Mouse (Mus musculus) skeletal muscle tissue, postnatal 0 days (tissue): ENCODE results near the gene Zfp808. TPM values are rescaled to one million over a fixed set of nuclear protein-coding genes. Genes with fewer than 3 reads are reported as not detected.

ENCODE experiments used
- polyA plus RNA-seq: library from polyadenylated mRNA; unstranded; fragments of >200 nt; fragmentation: Nextera tagmentation; extraction: Ambion mirVana; gene quantifications from 2 replicates; pipeline ENCODE4 v1.2.1, GENCODE M21; 2015

Gene Zfp808
- 1.7 and 2.4 TPM in 2 replicates for polyA plus RNA-seq

GRCm38 (mm10) chr13:62129432-62130171 is at the start of gene Zfp808:
Zfp808 (plus strand) TSS chr13:62129886.

